Mouse (Mus musculus): Measurements from ENCODE around the gene Gp1ba.

- no peak for TF ChIP-seq CTCF (IDR thresholded peaks at IDR 0.05; ENCODE audit: insufficient read depth, low read depth, low read length)
- no peak for TF ChIP-seq POLR2A (IDR thresholded peaks at IDR 0.05; ENCODE audit: insufficient read depth, low read depth, low read length)
Measured at GRCm38 (mm10) chr11:70652029-70652883, 13.3 kb downstream of the Gp1ba start.
